Mouse (Mus musculus) C2C12 (cell line): ENCODE results near the gene Gdap1l1. TPM values are rescaled to one million over a fixed set of nuclear protein-coding genes. Genes with fewer than 3 reads are reported as not detected.

ENCODE experiments used
- H3K27me3 ChIP-seq: one replicate; pipeline ENCODE4 v1.6.1; 2011; ENCODE audit not compliant: control insufficient read depth, insufficient read depth, insufficient read length
- H3K36me3 ChIP-seq: one replicate; pipeline ENCODE4 v1.6.1; 2011; ENCODE audit not compliant: control insufficient read depth, insufficient read depth
- H3K4me3 ChIP-seq: one replicate; pipeline ENCODE4 v1.5.1; 2011; ENCODE audit warnings: mild to moderate bottlenecking, control low read depth; ENCODE audit not compliant: poor library complexity, insufficient read depth, severe bottlenecking
- H3K79me2 ChIP-seq: one replicate; pipeline ENCODE4 v1.6.1; 2011; ENCODE audit not compliant: control insufficient read depth, insufficient read depth
- H3K79me3 ChIP-seq: one replicate; pipeline ENCODE4 v1.6.1; 2011; ENCODE audit warnings: low read depth, control low read depth
- H3ac ChIP-seq: one replicate; pipeline ENCODE3; 2011; ENCODE audit warnings: low read depth; ENCODE audit not compliant: control insufficient read depth, insufficient read length
- CEBPB ChIP-seq: IDR thresholded peaks from one replicate; pipeline ENCODE4 v1.6.1; 2011; ENCODE audit warnings: low read depth, mild to moderate bottlenecking, control low read depth, moderate library complexity
- CTCF ChIP-seq: IDR thresholded peaks from one replicate; pipeline ENCODE4 v1.5.1; 2011; ENCODE audit not compliant: control insufficient read depth, insufficient read depth, insufficient read length
- FOSL1 ChIP-seq: IDR thresholded peaks from one replicate; pipeline ENCODE4 v1.8.0; 2011; ENCODE audit warnings: mild to moderate bottlenecking, low read length; ENCODE audit not compliant: poor library complexity, insufficient read depth, severe bottlenecking
- MAX ChIP-seq: IDR thresholded peaks from one replicate; pipeline ENCODE4 v1.6.1; 2011; ENCODE audit warnings: mild to moderate bottlenecking, control low read depth
- MYOD1 ChIP-seq: IDR thresholded peaks from one replicate; pipeline ENCODE4 v1.6.1; 2011; ENCODE audit warnings: low read depth; ENCODE audit not compliant: control insufficient read depth, insufficient read length
- MYOG ChIP-seq: IDR thresholded peaks from one replicate; pipeline ENCODE4 v1.6.1; 2011; ENCODE audit not compliant: control insufficient read depth, insufficient read length; ENCODE audit errors: extremely low read depth
- USF1 ChIP-seq: IDR thresholded peaks from one replicate; pipeline ENCODE4 v1.6.1; 2011; ENCODE audit warnings: low read depth, mild to moderate bottlenecking, control low read depth, moderate library complexity
- polyA plus RNA-seq: library from polyadenylated mRNA; unstranded; fragments of >200 nt; fragmentation: generic; extraction: Trizol; gene quantifications from one replicate; pipeline ENCODE4 v1.2.1, GENCODE M21; 2012; ENCODE audit warnings: missing spikeins

Gene Gdap1l1
- polyA plus RNA-seq, 1 experiment, result 0.19 TPM

- H3K4me3 ChIP-seq, result no peak overlapping the region
- H3K79me3 ChIP-seq, result no peaks in the 10 kb centered on the region
- TF ChIP-seq MAX, result no peak
- TF ChIP-seq CEBPB, result peak; percentile 79
- H3K79me2 ChIP-seq, result no peaks in the 10 kb centered on the region
- no peak overlapping the region for H3ac ChIP-seq
- no peaks in the 10 kb centered on the region for H3K36me3 ChIP-seq
- peaks cover 21% of the 10 kb centered on the region for H3K27me3 ChIP-seq
Observed at GRCm38 (mm10) chr2:163487360-163487759, 49.1 kb downstream of the Gdap1l1 start.

- H3K79me3 ChIP-seq, result no peaks in the 10 kb centered on the region
- no peaks in the 10 kb centered on the region for H3K36me3 ChIP-seq
- H3K79me2 ChIP-seq, result no peaks in the 10 kb centered on the region
- no peak overlapping the region for H3K4me3 ChIP-seq
- peaks cover 36% of the 10 kb centered on the region for H3K27me3 ChIP-seq
- H3ac ChIP-seq, result no peak overlapping the region
- no peak for TF ChIP-seq CEBPB
- no peak for TF ChIP-seq CTCF
- TF ChIP-seq MYOG, result no peak
- no peak for TF ChIP-seq USF1
- no peak for TF ChIP-seq MAX
- TF ChIP-seq MYOD1, result no peak
- TF ChIP-seq FOSL1, result no peak
Observed at GRCm38 (mm10) chr2:163489725-163490291, 51.5 kb downstream of the Gdap1l1 start.

- Histone ChIP-seq H3ac (no peak overlapping the region), H3K79me3 (no peaks in the 10 kb centered on the region), H3K79me2 (no peaks in the 10 kb centered on the region), H3K4me3 (no peak overlapping the region), H3K27me3 (peaks cover 39% of the 10 kb centered on the region), H3K36me3 (no peaks in the 10 kb centered on the region)
- peak; percentile 10 for TF ChIP-seq MYOD1
- TF ChIP-seq CTCF, result no peak
Observed at GRCm38 (mm10) chr2:163490656-163491055, 52.4 kb downstream of the Gdap1l1 start.

GRCm38 (mm10) chr2:163491351-163491750 lies 53.1 kb downstream of the Gdap1l1 start:
- H3K79me2 ChIP-seq, result no peaks in the 10 kb centered on the region
- no peaks in the 10 kb centered on the region for H3K79me3 ChIP-seq
- no peaks in the 10 kb centered on the region for H3K36me3 ChIP-seq
- peaks cover 41% of the 10 kb centered on the region for H3K27me3 ChIP-seq
- H3ac ChIP-seq, result no peak overlapping the region
- no peak overlapping the region for H3K4me3 ChIP-seq
- TF ChIP-seq USF1 (no peak), CEBPB (no peak), MYOG (no peak), MAX (no peak), MYOD1 (no peak), CTCF (no peak), FOSL1 (no peak)

GRCm38 (mm10) chr2:163492018-163492417 lies 53.7 kb downstream of the Gdap1l1 start, which contains the start of gene R3hdml:
R3hdml (plus strand) TSS chr2:163492318.
- Histone ChIP-seq H3K36me3 (no peaks in the 10 kb centered on the region), H3ac (no peak within 1 kb of the TSS), H3K4me3 (no peak within 1 kb of the TSS), H3K79me3 (no peaks in the 10 kb centered on the region), H3K27me3 (peaks cover 45% of the 10 kb centered on the region), H3K79me2 (no peaks in the 10 kb centered on the region)
- TF ChIP-seq FOSL1 (no peak), USF1 (no peak), CTCF (no peak), CEBPB (no peak), MAX (no peak), MYOD1 (no peak), MYOG (no peak)

GRCm38 (mm10) chr2:163493031-163493430 lies 54.8 kb downstream of the Gdap1l1 start:
- no peaks in the 10 kb centered on the region for H3K79me3 ChIP-seq
- peaks cover 41% of the 10 kb centered on the region for H3K27me3 ChIP-seq
- TF ChIP-seq FOSL1 (no peak), MAX (no peak), MYOG (no peak), USF1 (no peak), CTCF (no peak), CEBPB (no peak), MYOD1 (no peak)
- H3K4me3 ChIP-seq, result no peak overlapping the region
- no peaks in the 10 kb centered on the region for H3K36me3 ChIP-seq
- no peaks in the 10 kb centered on the region for H3K79me2 ChIP-seq
- H3ac ChIP-seq, result no peak overlapping the region
